Mouse (Mus musculus) cerebellum, adult 2 months (tissue): ENCODE measurements around the gene Nrxn3.

Experiments
- CTCF ChIP-seq: fragments of 200-500 bp; IDR thresholded peaks from 2 replicates; pipeline ENCODE4 v1.5.1; 2011; ENCODE audit warnings: low read depth, mild to moderate bottlenecking, control low read depth, low read length, moderate library complexity, borderline replicate concordance; ENCODE audit not compliant: insufficient read depth
- POLR2A ChIP-seq: fragments of 200-500 bp; IDR thresholded peaks from 2 replicates; pipeline ENCODE4 v1.6.1; 2011; ENCODE audit warnings: low read length, control low read depth, borderline replicate concordance; ENCODE audit not compliant: insufficient read depth

DNA sequence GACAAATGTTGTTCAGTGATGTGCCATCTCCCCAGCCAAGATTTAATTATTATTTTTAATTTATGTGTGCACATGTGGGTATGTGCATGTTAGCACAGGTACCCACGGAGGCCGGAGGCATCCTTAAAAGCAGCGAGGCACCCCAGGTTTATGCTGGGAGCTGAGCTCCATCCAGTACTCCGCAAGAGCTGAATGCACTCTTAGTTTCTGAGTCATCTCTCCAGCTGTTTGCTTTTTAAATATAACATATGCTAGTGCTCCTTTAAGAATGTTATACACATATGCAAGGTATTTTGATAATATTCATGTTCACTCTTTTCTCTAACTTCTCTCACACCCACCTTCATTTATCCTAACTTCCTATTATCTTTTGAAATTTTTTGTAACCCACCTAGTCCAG lies 271.1 kb downstream of the Nrxn3 start:
- TF ChIP-seq CTCF (no peak), POLR2A (no peak)
